Mouse (Mus musculus): ENCODE measurements around the gene Fzd2.

DNA sequence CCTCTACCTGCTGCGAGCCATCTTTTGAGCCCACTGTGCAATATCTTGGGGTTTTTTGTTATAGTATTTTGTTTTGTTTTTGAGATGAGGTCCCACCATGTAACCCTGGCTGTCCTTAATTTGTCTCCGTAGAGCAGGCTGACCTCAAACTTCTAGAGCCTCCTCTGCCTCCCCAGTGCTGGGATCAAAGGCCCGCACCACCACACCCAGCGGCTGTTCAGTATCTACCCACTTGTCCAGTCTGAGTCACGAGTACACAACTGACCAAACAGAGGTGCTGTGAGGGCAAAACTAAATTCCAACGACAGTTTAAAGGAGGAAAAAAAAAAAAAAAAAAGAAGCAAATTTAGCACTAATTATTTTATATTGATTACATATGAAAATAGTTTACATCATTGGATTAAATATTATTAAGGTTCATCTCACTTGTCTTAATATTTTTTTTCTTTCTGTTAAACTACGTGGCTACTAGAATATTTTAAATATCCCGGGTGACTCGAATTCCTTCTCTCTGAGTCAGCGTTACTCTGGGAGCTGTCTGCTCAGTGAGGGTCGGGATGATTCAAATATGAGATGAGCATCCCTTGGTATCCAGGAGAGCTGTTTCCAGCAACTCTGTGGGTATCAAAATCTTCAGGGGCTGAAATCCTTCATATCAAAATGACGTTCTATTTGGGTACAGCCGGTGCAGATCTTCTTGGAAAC lies 28.0 kb upstream of the Fzd2 start:
- TF ChIP-seq POLR2A (IDR thresholded peaks at IDR 0.05; ENCODE audit: insufficient read length, low read depth) (no peak), POLR2AphosphoS2 (IDR thresholded peaks at IDR 0.05; ENCODE audit: insufficient read length, low read depth) (no peak), MYOD1 (IDR thresholded peaks at IDR 0.05; ENCODE audit: control insufficient read depth in 1 of 3, insufficient read length in 2 of 3, low read depth in 2 of 3) (peak in 2 of 3 experiments; percentile 29 to 77), USF1 (IDR thresholded peaks at IDR 0.05; ENCODE audit: low read depth) (peak; percentile 40), TCF3 (IDR thresholded peaks at IDR 0.05; ENCODE audit: insufficient read length, low read depth) (no peak), MAX (IDR thresholded peaks at IDR 0.05; ENCODE audit: low read depth) (no peak)

Data from myocyte (in vitro differentiated cells).